Mouse (Mus musculus) neural tube, embryonic 12.5 days (tissue): ENCODE measurements at regions not wholly inside any gene's neighbourhood (a gene's known extent, or its start where the extent isn't known, plus 50 kb on each side); places are given as distances from the start of the nearest gene placed in this dataset.
A peak's percentile ranks its signal among the peaks of the same experiment; 100 is the strongest.

Experiments
- ATAC-seq: fragments of 200-750 bp; cut with Nextera tagmentation; 2 replicates; pipeline ENCODE4 v1.8.0; 2017; ENCODE audit warnings: low read depth, mild to moderate bottlenecking, moderate TSS enrichment, moderate library complexity; ENCODE audit not compliant: low FRiP score
- H3K27ac ChIP-seq: fragments of 300-500 bp; sonication (generic); 2 replicates; pipeline ENCODE4 v1.5.1; 2016
- H3K27me3 ChIP-seq: fragments of 300-500 bp; sonication (generic); replicated peaks from 2 replicates; pipeline ENCODE4 v1.6.1; 2016; ENCODE audit warnings: mild to moderate bottlenecking
- H3K36me3 ChIP-seq: fragments of 300-500 bp; sonication (generic); 2 replicates; pipeline ENCODE4 v1.6.1; 2016; ENCODE audit warnings: mild to moderate bottlenecking
- H3K4me1 ChIP-seq: fragments of 300-500 bp; sonication (generic); 2 replicates; pipeline ENCODE4 v1.6.1; 2016
- H3K4me2 ChIP-seq: fragments of 300-500 bp; sonication (generic); replicated peaks from 2 replicates; pipeline ENCODE4 v1.6.1; 2016; ENCODE audit warnings: mild to moderate bottlenecking
- H3K4me3 ChIP-seq: fragments of 300-500 bp; sonication (generic); 2 replicates; pipeline ENCODE4 v1.5.1; 2016
- H3K9ac ChIP-seq: fragments of 300-500 bp; sonication (generic); 2 replicates; pipeline ENCODE4 v1.6.1; 2016; ENCODE audit warnings: mild to moderate bottlenecking
- H3K9me3 ChIP-seq: fragments of 300-500 bp; sonication (generic); 2 replicates; pipeline ENCODE4 v1.6.1; 2016; ENCODE audit warnings: mild to moderate bottlenecking
- WGBS: fragments of 180-500 bp; shearing (Covaris S2); methylation state at CpG from one replicate; pipeline ENCODE4 v1.1.7; 2016; 5-methylcytosine and 5-hydroxymethylcytosine counted together

- no peaks in the 10 kb centered on the region for H3K27me3 ChIP-seq
- no peak overlapping the region for H3K4me2 ChIP-seq
- ATAC-seq = no peak
- H3K9ac ChIP-seq = no peak overlapping the region
- WGBS = 90% methylated on average over 2 of the region's 2 CpGs
- H3K4me3 ChIP-seq = no peak overlapping the region
- no peak overlapping the region for H3K27ac ChIP-seq
- H3K4me1 ChIP-seq = no peaks in the 10 kb centered on the region
- H3K9me3 ChIP-seq = no peaks in the 10 kb centered on the region
- H3K36me3 ChIP-seq = no peaks in the 10 kb centered on the region
Observed at GRCm38 (mm10) chr13:71275991-71276390, 434.4 kb upstream of the Adamts16 start.

DNA sequence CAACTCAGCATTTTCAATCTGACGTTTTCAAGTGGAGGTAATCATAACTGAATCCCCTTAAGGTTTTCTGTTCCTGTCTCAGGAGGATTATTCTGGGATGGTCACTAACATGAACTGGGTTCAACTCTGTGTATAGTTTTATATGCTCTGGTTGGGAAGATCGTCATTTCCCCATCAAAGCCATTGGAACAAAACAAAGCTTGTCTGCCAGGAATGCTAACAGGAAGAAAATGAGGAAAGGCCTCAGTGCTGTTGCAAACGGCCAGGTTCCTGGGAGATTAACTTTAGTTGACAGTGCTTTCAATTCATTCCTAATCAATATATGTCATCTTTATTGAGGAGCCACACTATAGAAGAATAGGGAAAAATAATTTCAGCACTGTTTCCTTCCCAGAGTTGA is 432.5 kb upstream of the Adamts16 start:
- H3K27me3 ChIP-seq = no peaks in the 10 kb centered on the region
- H3K9ac ChIP-seq = no peak overlapping the region
- no peaks in the 10 kb centered on the region for H3K9me3 ChIP-seq
- WGBS = 67% methylated on average over 3 of the region's 3 CpGs
- H3K36me3 ChIP-seq = no peaks in the 10 kb centered on the region
- H3K4me3 ChIP-seq = no peak overlapping the region
- H3K4me1 ChIP-seq = no peaks in the 10 kb centered on the region
- no peak overlapping the region for H3K27ac ChIP-seq
- no peak overlapping the region for H3K4me2 ChIP-seq
- ATAC-seq = no peak

- no peak overlapping the region for H3K4me3 ChIP-seq
- H3K9ac ChIP-seq = no peak overlapping the region
- H3K27me3 ChIP-seq = no peaks in the 10 kb centered on the region
- no peaks in the 10 kb centered on the region for H3K36me3 ChIP-seq
- no peak overlapping the region for H3K27ac ChIP-seq
- no peak for ATAC-seq
- H3K4me2 ChIP-seq = no peak overlapping the region
- 92% methylated on average over 5 of the region's 5 CpGs for WGBS
- H3K4me1 ChIP-seq = no peaks in the 10 kb centered on the region
- no peaks in the 10 kb centered on the region for H3K9me3 ChIP-seq
Observed at GRCm38 (mm10) chr13:71273485-71273884, 431.9 kb upstream of the Adamts16 start.

- H3K9me3 ChIP-seq = no peaks in the 10 kb centered on the region
- no peak overlapping the region for H3K9ac ChIP-seq
- WGBS = 85% methylated on average over 1 of the region's 1 CpGs
- H3K4me2 ChIP-seq = no peak overlapping the region
- ATAC-seq = no peak
- H3K27me3 ChIP-seq = no peaks in the 10 kb centered on the region
- no peaks in the 10 kb centered on the region for H3K36me3 ChIP-seq
- no peaks in the 10 kb centered on the region for H3K4me1 ChIP-seq
- H3K27ac ChIP-seq = no peak overlapping the region
- no peak overlapping the region for H3K4me3 ChIP-seq
Observed at GRCm38 (mm10) chr13:71273067-71273466, 431.5 kb upstream of the Adamts16 start.

DNA sequence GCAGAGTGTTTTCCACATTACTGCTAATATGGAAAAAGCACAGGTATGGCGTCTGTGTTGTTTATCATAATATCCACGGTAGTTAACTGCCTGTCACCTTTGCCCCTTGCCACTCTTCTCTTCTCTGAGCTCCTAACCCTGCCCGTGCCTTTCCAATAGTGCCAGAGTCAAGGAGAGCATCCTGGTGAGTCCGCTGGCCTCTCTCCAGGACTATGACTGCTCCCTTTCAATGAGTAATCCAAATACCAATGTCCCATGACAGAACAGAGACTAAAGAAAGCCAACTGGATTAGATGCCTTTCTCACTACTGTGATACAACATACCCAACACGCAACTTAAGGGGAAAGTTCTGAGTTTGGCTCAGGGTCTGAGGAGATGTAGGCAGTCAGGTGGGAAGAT is 430.8 kb upstream of the Adamts16 start:
- Histone ChIP-seq H3K36me3 (no peaks in the 10 kb centered on the region), H3K27me3 (no peaks in the 10 kb centered on the region), H3K4me3 (no peak overlapping the region), H3K9ac (no peak overlapping the region), H3K27ac (no peak overlapping the region), H3K4me2 (no peak overlapping the region), H3K9me3 (no peaks in the 10 kb centered on the region), H3K4me1 (no peaks in the 10 kb centered on the region)
- ATAC-seq = no peak
- WGBS = 76% methylated on average over 5 of the region's 5 CpGs

DNA sequence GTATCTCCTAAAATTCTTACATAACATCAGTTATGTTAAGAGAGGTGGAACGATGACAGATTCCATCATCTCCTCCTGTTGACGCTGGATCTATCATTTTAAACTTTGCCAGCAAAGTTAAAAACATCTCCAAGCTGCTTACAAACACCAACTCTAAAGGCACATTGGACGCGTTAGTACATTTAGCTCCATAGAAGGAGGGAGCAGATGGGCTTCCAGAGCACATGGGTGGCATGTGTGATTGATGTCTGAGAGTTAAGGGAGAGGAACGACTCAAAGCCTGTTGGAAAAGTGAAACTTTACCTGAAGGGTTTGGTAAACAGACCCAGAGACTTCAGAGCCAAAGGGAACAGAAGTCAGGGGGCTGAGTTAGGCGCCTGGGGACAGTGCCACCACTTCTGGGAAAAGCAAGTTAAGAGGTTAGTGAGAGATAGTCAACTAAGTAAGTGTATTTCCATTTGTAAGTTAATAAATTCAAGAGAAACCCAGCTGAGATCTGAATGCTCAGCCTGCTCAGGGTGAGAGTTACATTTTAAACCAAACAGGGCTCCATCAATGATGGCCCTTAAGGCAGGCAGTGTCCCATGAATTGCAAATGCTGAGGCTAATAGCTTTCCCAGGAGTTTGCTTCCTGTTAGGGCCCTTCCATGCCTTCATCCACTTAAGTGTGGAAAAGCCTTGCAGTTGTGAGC is 430.3 kb upstream of the Adamts16 start:
- Histone ChIP-seq H3K27me3 (no peaks in the 10 kb centered on the region), H3K9me3 (no peaks in the 10 kb centered on the region), H3K9ac (no peak overlapping the region), H3K4me3 (no peak overlapping the region), H3K36me3 (no peaks in the 10 kb centered on the region), H3K4me2 (no peak overlapping the region), H3K27ac (no peak overlapping the region), H3K4me1 (no peaks in the 10 kb centered on the region)
- ATAC-seq = no peak
- WGBS = 69% methylated on average over 6 of the region's 6 CpGs

- H3K27ac ChIP-seq = no peak overlapping the region
- no peaks in the 10 kb centered on the region for H3K27me3 ChIP-seq
- no peaks in the 10 kb centered on the region for H3K4me1 ChIP-seq
- no peaks in the 10 kb centered on the region for H3K36me3 ChIP-seq
- H3K9ac ChIP-seq = no peak overlapping the region
- no peak overlapping the region for H3K4me2 ChIP-seq
- no peaks in the 10 kb centered on the region for H3K9me3 ChIP-seq
- 53% methylated on average over 8 of the region's 8 CpGs for WGBS
- ATAC-seq = peak; percentile 53; the same call in 1 of the 2 replicates
- no peak overlapping the region for H3K4me3 ChIP-seq
Observed at GRCm38 (mm10) chr13:71270370-71270769, 428.8 kb upstream of the Adamts16 start.

DNA sequence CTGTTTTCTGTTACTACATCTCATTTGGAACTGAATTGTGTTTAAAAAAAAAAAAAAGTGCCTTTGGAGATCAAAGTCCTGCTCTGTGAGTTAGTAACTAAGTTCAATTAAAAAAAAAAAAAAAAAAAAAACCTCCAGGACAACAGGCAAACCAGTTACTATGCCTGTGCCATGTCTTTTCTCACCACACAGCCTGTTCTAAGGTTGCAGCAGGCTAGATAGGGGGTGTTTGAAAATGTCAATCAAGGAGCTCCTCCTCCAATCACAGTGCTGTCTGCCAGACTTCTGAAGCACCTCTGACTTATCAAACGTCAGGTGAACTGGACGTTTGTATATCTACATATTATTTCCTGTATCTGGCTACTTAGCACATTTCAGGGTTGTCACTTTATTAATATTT is 427.9 kb upstream of the Adamts16 start:
- Histone ChIP-seq H3K36me3 (no peaks in the 10 kb centered on the region), H3K4me2 (no peak overlapping the region), H3K9me3 (no peaks in the 10 kb centered on the region), H3K27me3 (no peaks in the 10 kb centered on the region), H3K4me3 (no peak overlapping the region), H3K9ac (no peak overlapping the region), H3K4me1 (no peaks in the 10 kb centered on the region), H3K27ac (no peak overlapping the region)
- WGBS = 78% methylated on average over 2 of the region's 2 CpGs
- ATAC-seq = no peak

- Histone ChIP-seq H3K27me3 (0 out of 2 replicates have a peak, but pooled peaks cover 3% of the 10 kb centered on the region), H3K36me3 (no peaks in the 10 kb centered on the region), H3K9me3 (no peaks in the 10 kb centered on the region), H3K4me2 (peak overlapping the region; percentile 4), H3K4me3 (no peak overlapping the region), H3K9ac (no peak overlapping the region), H3K4me1 (peaks cover 4% of the 10 kb centered on the region; the same call in 1 of the 2 replicates), H3K27ac (no peak overlapping the region)
- 60% methylated on average over 16 of the region's 16 CpGs for WGBS
- ATAC-seq = no peak
Observed at GRCm38 (mm10) chr13:71263315-71263878, 421.8 kb upstream of the Adamts16 start.

DNA sequence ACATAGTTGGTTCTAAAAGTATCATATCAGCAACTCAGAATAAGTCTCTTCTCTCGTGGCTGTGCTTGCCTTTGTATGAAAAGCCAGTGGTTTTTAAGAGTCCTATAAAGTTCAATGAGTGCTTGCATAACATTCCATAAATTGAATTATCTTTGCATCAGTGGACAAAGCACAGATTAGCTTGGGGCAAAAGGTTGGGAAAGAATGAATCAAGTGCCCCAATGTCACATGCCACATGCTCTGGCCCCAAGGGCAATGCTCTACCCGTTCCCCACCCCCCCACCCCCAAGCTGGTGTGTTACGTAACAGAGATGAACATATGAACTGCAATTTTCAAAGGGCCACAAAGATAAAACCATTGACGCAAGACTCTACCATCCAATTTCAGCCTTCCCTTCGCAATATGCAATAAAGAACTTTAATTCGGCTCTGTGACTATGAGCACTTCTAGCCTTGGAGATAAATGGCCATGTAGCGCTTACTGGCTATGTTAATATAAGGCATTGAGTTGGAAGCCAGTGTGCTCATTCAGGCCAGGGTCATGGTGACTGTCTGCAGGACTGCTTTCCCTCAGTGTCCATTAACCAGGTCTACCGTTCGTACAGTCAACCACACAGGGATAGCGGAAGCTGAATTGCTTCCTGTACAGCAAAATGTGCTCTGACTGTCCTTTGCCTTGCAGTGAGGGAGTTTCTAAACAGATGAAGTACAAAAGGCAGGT is 421.1 kb upstream of the Adamts16 start:
- H3K36me3 ChIP-seq = no peaks in the 10 kb centered on the region
- no peak for ATAC-seq
- H3K27ac ChIP-seq = no peak overlapping the region
- no peak overlapping the region for H3K4me3 ChIP-seq
- H3K4me1 ChIP-seq = peaks cover 4% of the 10 kb centered on the region; the same call in 1 of the 2 replicates
- H3K27me3 ChIP-seq = 0 out of 2 replicates have a peak, but pooled peaks cover 3% of the 10 kb centered on the region
- 60% methylated on average over 10 of the region's 10 CpGs for WGBS
- no peaks in the 10 kb centered on the region for H3K9me3 ChIP-seq
- H3K4me2 ChIP-seq = no peak overlapping the region
- H3K9ac ChIP-seq = no peak overlapping the region

DNA sequence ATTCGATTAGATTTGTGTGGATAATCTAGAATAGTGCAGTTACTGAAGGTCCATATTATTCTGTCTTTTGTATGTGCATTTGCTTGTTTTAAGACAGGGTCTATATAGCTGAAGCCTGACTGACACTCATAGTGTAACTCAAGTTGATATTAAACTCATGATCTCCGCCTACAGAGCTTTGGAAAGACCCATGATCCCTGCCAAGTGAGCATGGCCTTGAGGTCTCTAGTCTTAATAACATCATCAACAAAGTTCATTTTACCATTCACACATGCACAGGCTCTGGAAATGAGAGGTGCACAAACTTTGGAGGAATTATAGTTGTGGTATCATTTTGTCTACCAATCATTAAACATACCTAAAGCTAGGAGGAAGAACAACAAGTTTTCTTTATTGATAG is 412.4 kb upstream of the Adamts16 start:
- ATAC-seq = no peak
- no peaks in the 10 kb centered on the region for H3K27me3 ChIP-seq
- H3K36me3 ChIP-seq = no peaks in the 10 kb centered on the region
- WGBS = 90% methylated on average over 2 of the region's 2 CpGs
- H3K27ac ChIP-seq = no peak overlapping the region
- H3K4me3 ChIP-seq = no peak overlapping the region
- no peak overlapping the region for H3K4me2 ChIP-seq
- H3K4me1 ChIP-seq = no peaks in the 10 kb centered on the region
- no peak overlapping the region for H3K9ac ChIP-seq
- no peaks in the 10 kb centered on the region for H3K9me3 ChIP-seq

GRCm38 (mm10) chr13:71248261-71249031 is 406.8 kb upstream of the Adamts16 start:
- Histone ChIP-seq H3K27ac (no peak overlapping the region), H3K9ac (no peak overlapping the region), H3K4me2 (no peak overlapping the region), H3K36me3 (no peaks in the 10 kb centered on the region), H3K4me3 (no peak overlapping the region), H3K9me3 (no peaks in the 10 kb centered on the region), H3K27me3 (no peaks in the 10 kb centered on the region), H3K4me1 (peaks cover 6% of the 10 kb centered on the region; the same call in 1 of the 2 replicates)
- peak; percentile 81 for ATAC-seq
- 34% methylated on average over 8 of the region's 8 CpGs for WGBS
